Mouse (Mus musculus) gastrocnemius, postnatal 25 days (tissue): Measurements from ENCODE around the gene Lbx2. TPM values are rescaled to one million over a fixed set of nuclear protein-coding genes. Genes with fewer than 3 reads are reported as not detected.

ENCODE experiments used
- DNase-seq: peaks from one replicate; pipeline ENCODE4 v3.0.0; 2022
- total RNA-seq, 2 experiments: library from RNA; stranded (reverse); gene quantifications; 1 replicate in 1 of 2; 2 replicates in 1 of 2; pipeline ENCODE4 v1.2.3; 2021

Gene Lbx2
- total RNA-seq, 2 experiments from 2014 or later: not detected

DNA sequence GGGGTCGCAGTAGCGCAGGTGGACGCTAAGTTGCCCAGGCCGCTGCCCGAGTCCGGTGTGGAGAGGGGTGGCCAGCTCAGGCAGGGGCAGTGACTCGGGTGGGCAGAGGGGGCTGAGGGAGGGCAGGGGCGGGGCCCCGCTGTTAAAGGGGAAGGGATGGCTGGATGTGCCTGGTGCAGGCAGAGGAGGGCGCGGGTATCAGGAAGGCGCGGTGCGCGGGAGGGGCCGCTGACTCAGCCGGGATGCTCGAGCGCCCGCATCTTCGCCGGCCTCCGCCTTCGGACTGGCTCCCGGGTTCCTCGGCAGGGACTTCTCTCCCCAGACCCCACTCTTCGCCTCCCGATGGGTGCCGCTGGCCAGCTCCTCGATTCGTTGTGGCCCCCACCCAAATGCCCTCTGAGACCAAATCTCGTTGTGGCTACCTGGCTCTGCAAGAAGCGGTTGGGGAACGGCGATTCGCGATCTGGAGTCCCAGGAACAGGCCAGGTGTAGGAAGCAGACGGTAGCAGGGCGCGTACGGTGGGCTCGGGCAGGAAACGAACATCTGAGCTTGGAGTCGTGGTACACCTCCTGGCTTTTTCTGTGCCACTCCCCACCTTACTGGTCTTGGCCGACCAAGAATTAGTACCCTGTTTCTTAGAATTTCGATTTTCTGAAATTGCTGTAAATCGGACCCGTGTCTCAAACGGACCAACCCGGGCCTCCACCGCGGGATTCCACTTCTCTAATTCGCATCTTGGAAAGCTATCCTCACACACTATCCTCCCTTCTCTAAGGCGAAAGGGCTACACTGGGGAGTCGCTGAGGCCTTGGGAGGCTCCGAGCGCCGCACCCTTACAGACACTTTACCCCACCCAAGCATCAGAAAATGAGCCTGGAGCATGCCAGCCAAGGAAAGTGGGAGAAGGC, 15.6 kb upstream of the Lbx2 start:
- DNase-seq: no peak

DNA sequence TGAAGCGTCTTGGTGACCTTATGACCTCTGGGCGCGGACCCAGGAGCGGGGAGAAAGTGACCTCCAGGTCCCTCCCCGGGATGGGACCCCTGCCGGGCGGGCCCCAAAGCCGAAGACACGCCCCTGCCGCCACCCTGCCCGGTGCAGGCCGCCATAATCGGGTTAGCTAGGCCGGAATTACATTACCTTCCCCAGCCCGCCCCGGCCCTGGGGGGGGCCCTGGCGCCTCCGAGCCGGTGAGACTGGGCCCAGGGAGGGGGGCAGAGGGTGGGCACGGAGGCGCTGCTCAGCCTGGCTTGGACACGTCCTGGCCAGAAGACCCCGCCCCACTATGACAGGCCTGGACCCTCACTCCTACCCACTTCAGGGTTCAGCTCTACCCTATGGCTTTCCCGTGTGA, 14.9 kb upstream of the Lbx2 start:
- DNase-seq: no peak

DNA sequence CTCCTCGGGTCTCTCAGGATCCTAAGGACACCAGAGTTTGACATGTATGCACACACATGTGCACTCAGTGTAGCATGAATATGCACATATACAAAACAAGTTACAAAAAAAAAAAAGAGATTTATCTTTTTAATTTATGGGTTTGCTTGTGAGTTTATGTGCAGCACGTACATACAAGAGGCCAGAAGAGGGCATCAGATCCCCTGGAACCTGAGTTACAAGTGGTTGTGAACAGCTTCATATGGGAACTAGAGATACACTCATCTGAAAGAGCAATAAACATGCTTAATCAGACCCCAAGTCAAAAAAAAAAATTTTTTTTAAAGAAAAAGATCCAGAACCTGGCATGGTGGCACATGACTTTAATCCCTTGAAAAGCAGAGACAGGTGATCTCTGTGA, 11.2 kb upstream of the Lbx2 start:
- DNase-seq: no peak

DNA sequence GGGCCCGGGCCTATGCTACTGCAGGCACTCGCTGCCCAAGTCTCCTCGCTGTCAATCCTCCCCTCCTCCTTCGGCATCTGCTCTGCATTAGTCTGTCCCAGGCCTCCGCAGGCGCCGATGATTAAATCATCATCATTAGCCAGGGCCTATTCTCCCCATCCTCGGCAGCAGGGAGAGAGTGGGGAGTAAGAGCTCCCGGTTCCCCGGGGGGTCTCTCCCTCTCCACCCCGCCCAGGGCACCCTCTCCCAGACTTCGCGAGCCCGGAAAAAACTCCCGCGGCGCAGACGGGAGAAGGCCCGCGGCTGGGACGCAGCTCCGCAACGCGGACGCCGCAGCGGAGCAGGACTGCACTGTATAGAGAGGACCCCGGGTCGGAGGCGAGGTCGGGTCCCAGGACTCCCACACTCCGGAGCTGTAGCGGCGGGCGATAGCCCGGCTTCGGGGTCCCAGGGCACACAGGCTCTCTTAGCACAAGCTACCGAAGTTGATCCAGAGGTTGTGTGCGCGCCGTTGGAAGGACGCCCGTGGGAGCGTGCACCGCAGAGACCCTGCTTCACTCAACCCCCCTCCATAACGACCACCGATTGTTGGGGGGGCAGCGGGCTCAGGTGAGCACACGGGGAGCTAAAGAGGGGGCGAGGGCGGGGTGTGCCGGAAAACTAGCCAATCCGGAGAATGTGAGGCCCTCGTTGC, 8.4 kb upstream of the Lbx2 start, which contains the start of gene Pcgf1:
Pcgf1 (plus strand) TSS at position 240 of the 694 bp plus-strand sequence.
- DNase-seq: no peak

DNA sequence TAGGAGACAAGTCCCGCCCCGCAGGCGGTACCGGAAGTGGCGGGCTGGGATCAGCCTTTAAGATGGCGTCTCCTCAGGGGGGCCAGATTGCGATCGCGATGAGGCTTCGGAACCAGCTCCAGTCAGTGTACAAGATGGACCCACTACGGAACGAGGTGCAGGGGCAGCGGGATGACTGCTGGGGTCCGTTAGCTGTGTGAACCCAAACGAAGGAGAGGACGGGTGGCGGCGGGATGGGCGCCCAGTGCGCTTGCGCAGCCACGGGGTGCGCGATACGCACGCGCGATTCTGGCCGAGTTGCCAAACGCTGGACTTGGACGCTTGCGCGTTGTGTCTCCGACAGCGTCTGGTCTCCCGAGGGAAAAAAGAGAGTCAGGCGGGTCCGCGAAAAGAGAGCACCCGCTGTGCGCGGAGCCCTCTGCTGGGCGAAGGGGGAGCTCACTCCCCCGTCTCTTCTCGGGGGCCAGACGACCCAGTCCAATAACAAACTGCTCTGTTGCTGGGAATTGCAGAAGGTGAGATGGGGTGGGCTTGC, 7.8 kb upstream of the Lbx2 start:
- DNase-seq: peak; percentile 97

DNA sequence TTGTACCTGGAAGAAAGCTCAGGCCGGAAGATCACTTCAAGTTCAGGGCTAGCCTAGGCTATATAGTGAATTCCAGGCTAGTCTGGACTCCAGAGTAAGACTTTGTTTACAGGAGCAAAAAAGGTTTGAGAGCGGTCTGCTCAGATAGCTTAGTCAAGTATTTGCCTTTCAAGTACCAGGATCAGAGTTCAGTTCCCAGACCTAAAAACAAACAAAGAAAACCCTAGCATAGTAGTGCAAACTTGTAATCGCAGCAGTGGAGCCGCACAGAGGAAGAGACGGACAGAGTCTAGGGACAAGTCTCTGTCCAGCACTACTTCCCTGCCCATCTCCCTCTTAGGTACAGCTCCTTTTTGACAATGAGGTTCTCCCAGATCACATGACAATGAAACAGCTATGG, 6.0 kb upstream of the Lbx2 start:
- no peak for DNase-seq

DNA sequence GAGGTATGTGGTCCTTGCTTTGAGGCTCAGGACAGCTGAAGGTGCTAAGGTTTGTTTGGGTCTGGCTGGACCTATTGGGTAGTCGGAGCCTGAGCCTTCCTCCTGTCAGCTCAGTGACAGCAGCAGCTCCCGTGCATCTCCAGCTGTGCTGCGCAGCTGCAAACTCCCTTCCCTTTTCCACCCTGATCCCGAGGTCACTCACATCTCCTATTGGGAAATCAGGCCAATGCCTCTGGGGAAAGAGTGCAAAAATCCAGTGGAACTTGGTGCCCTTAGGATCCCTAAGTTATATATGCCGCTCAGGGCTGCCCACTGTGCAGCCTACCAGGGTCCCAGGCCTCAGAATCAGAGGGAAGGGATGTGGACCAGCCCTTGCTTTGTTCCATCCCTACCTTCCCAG, 2.7 kb upstream of the Lbx2 start:
- no peak for DNase-seq

DNA sequence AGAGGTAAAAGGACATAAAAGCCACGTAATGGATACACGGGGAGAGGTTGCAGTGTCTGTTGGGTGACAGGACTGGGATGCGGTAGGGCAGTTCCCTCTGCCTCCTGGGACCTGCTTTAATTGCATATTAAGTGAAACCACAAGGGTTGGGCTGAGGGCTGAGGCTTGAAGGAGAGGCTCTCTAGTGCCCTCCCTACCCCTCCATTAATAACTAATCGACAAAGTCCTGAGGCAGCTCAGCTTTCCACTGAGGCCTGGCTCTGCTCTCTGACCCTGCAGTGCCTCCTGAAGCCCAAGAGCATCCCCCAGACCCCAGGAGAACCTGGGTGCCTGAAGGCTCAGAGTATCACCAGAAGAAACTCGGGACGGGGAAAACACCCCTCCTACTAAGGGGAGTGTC, 1.7 kb upstream of the Lbx2 start:
- no peak for DNase-seq

DNA sequence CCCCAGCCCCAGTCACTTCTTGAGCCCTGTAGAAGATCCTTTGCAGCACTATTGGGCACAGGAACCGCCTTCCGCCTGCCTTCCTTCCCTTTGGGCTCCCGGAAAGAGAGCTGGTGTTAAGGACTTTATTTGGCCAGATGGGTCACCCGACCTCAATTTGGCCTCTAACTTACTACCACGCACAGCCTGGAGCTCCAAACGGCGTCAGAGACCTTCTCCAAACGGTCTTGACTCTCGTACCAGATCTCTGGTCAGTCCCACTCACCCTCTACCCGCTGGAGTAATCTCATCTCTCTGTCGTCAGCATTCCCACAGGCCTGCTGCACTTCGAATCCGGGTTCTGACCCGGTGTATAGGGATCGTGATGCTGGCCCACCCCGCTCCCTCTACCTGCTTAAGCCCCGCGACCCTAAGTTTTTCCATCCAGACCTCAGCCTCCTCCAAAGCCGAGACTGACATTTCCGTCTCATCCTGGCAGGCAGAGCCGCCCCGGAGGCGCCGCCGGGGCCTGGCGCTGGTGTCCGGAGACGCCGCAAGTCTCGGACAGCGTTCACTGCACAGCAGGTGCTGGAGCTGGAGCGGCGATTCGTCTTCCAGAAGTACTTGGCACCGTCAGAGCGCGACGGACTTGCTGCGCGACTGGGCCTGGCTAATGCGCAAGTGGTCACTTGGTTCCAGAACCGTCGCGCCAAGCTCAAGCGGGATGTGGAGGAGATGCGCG, 1.2 kb downstream of the Lbx2 start:
- peak; percentile 44 for DNase-seq

DNA sequence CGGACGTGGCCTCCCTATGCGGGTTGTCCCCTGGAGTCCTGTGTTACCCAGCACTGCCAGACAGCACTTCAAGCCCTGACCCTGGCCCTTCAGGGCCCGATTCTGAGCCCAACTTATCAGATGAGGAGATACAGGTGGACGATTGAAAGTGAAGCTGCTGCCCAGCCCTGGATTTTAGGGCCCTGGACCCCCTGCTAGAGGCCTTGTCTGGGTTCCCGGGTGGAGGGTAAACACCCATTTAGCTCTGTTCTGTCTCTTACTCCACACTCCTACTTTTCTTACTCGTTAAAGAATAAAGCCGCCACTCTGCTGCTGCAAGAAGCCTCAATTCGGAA, 1.7 kb downstream of the Lbx2 start:
- DNase-seq: no peak

DNA sequence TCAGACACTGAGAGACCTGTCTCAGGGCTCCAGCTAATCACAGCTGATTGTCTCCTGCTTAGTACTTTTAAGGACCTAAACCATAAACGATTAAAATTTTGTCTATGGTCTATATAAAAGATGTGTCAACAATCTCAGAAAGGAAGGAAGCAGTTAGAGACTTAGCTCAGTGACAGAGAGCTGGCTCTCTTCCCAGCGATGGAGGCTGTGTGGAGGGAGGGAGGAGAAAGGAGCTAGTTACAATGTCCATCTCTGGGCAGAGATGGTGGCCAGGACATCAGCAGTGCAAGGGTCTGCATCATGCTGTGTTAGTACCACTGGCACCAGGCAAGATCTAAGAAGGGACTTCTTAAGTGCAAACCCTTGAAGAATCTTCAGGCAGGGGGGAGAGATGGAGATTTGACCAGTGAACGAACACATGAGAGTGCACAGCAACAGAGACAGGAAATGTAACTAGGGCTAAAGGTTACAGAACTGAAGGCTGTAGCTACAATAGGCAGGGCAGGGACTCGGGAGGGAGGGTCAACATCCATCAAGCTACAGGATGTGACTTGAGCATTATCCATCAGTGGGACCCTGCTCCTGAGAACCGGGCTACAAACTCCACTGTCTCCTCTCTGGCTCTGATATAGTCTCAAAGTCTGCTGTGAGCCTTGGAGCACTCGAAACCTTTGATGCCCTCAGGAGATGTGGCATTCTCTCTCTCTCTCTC, 6.4 kb downstream of the Lbx2 start:
- no peak for DNase-seq

DNA sequence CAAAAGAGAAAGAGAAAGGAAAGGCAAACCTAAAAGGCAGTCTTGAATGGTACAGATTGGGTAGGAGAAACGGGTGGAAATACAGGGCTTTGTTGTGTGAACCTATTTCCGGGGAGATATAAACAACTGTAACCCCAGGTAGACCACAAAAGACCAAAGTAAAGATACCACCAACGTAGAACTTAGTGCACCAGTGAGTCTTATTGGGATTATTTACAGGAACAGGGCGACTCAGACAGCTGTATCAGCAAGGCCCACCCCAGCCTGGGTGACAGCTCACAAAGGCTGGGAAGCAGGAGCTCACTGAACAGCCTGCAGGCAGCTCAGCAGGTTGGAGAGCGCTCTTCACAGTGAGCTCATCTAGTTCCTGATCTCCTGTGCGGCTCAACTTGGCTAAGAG, 9.8 kb downstream of the Lbx2 start:
- no peak for DNase-seq

DNA sequence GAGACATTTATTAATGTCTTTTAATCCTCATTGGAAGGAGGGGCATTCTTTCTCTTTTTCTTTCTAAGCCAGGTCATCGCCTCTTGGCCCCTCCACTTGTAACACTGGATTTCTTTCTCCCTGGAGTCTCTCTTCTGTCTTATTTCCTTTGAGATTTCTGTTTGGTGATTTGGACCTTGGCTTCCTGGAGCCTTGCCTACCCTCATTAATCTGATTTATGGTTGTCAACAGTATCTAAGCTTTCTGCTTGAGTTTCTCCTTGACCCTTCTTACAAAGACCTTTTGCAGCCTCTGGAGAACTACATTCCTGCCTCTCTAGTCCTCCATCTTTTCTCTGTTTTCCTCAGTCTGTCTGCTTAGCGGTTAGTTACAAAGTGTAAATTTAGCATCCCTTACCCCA, 12.2 kb downstream of the Lbx2 start:
- no peak for DNase-seq

DNA sequence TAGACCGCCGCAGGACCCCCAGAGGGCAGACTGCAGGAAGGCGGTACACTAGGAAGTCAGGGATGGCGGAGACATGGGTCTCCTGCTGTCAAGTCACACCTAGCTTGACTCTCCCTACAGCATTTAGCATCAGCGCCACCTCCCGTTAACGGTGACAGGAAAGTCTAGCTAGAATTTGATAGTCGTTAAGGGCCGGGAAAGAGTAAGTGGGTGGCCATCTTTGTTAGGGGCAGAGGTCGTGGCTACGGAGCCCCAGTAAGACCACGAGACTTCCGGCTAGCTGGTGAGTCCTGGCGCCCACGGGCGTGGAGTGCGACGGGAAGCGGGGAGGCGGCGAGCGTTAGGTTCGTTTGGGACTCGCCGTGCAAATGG, 15.1 kb downstream of the Lbx2 start, which contains the start of the genes Ccdc142 and Gm42688:
Ccdc142 (plus strand) TSS at position 286 of the 372 bp plus-strand sequence.
Gm42688 (plus strand) TSS at position 302 of the 372 bp plus-strand sequence.
- DNase-seq: peak; percentile 87

DNA sequence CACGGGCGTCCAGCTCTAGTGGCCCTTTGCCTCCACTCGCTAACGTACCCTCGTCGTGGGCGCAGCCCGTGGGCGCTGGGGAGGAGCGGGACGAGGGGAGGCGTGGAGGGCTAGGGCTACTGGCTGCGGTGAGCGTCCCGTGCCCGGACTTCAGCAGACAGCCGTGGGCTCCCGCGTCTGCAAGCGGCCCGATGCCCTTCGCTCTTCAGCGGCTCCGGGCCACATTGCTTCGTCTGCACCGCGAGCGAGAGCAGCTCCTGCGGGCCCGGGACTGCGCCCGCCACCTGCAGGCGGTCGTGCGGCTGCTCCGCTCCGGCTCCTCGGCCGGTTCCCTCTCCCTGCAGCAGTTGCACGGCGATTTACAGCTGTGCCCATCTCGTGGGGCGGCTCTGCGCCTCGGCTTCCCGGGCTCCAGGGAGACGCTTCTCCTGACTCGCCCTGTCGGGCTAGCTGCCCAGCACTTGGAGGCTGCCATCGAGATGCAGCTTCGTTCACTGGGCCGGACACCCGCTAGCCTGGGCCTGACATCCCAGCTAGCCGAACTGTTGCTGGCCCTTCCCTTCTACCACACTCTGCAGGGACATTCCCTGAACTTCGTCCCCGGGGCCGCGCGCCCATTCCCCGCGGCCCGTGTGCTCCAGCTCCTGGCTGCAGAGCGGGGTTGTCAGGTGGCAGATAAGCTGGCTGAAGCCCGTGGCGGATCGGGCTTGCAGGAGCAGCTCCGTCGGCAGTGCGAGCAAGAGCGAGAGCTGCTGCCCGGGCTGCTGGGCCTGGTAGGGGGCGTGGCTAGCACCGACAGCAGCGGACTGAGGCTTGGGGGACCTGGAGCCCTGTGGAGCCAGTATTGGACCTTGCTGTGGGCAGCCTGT, 15.8 kb downstream of the Lbx2 start:
- DNase-seq: peak; percentile 55

DNA sequence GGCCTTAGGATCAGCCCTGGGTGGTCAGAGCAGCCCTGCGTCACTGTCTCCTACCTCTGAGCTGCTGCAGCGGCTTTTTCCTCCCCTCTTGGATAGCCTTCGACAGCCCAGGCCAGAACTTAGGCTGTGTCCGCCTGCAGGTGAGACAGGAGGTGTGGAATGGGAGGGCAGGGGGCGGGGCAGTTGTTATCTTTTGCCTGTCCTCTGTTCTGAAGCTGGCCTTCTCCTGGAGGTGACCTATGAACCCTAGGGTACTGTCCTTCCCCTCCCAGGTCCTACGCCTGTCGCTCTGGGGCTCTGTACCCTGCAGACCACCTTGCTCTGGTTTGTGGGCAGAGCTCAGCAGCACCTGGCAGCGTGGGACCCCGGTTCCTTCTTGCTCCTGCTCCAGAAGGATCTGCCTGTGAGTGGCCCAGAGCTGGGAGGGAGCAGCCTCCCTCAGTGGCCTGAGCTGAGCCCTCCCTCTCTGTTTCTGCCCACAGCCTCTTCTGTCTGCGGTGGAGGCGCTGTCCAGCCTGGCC, 17.0 kb downstream of the Lbx2 start:
- no peak for DNase-seq

DNA sequence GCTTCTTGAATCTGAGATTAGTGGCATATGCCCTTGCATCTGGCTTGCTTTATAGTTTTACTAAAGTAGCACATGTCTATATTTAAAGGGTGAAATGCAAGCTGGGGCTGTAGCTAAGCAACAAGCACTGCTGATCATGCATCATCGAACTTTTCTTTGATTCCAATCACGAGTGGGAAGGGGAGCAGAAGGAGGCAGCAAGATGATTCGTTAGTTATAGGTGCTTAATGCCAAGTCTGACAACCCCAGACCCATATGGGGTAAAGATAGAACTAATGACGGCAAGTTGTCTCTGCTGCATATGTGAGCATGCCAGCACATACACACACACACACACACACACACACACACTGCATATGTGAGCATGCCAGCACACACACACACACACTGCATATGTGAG, 18.0 kb downstream of the Lbx2 start:
- DNase-seq: no peak

DNA sequence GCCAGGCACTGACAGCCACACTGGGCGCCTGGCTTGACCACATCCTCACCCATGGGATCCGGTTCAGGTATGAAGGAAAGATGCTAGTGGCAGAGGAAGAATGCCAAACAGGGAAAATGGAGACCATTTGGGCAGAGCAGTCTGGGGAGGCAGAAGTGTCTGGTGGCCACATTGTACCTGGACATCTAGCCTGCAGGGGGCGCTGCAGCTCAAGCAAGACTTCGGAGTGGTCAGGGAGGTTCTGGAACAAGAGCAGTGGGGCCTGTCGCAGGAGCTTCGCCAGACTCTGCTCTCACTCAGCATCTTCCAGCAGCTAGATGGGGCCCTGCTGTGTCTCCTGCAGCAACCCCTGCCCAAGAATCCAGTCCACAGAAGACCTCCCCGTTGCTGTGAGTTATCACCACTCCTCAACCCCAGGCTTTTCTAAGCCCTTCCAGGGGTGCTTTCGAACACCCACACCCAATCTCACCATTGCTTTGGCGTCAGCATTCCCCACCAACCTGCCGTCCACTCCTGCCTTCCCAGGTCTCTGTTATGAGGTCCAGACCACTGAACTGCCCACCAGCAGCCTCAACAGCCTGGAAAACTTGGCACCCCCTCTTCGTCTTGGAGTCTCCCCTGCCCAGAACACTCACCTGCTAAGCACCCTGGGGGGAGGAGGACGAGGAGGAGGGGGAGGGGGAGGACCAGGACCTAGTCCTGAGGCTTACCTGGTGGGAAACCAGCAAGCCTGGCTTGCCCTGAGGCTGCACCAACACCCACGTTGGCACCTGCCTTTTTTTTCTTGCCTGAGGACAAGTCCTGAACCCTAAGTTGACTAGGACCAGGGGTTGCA, 21.6 kb downstream of the Lbx2 start:
- DNase-seq: peak; percentile 52

DNA sequence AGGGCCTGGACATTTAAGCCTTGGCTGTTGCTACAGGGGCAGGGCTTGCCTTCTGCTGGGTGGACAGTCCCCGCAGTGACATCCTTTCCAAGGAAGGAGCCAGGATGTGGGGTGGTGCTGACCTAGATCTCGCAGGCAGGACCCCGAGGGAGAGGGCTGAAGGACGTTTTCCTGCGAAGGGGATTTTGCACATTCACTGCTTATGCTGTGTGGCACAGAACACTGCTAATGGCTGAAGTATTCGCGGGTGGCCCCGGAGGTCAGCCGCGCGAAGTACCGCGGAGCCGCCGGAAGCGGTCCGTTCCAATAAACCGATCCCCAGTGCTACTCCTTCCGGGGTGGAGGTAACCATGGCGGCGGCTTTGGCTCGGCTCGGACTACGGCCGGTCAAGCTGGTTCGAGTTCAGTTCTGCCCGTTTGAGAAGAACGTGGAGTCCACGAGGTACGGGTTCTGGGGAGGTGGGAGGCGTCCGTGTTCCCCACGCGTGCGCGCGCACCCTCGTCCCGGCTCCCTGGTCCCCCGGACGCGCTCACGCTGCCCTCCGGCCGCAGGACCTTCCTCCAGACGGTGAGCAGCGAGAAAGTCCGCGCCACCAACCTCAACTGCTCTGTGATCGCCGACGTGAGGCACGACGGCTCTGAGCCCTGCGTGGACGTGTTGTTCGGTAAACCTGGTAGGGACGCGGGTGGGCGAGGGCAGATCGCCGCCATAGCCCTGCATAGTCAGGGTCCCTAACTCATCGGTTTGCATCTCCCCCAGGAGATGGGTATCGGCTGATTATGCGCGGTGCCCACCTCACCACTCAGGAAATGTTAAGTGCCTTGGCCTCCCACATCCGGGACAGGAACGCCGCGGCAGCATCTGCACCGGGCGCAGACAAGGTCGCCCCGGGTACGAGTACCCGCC, 22.8 kb downstream of the Lbx2 start, which contains the start of gene Mrpl53:
Mrpl53 (plus strand) TSS at position 279 of the 907 bp plus-strand sequence.
- DNase-seq: peak; percentile 78
